Mouse (Mus musculus) myocyte (in vitro differentiated cells): ENCODE results near the gene Pald1.

Experiments
- E2F4 ChIP-seq: IDR thresholded peaks from one replicate; pipeline ENCODE4 v1.6.1; 2011; ENCODE audit warnings: mild to moderate bottlenecking, control low read depth, moderate library complexity; ENCODE audit not compliant: insufficient read depth
- POLR2A ChIP-seq: IDR thresholded peaks from one replicate; pipeline ENCODE4 v1.6.1; 2011; ENCODE audit warnings: low read depth, mild to moderate bottlenecking, control low read depth, moderate library complexity; ENCODE audit not compliant: insufficient read length
- USF1 ChIP-seq: IDR thresholded peaks from one replicate; pipeline ENCODE4 v1.6.1; 2011; ENCODE audit warnings: low read depth, mild to moderate bottlenecking, control low read depth, moderate library complexity

GRCm38 (mm10) chr10:61381823-61382222, 1.5 kb downstream of the Pald1 start:
- TF ChIP-seq E2F4 (no peak), USF1 (no peak), POLR2A (no peak)
